24 mouse cellular contexts compared by ENCODE assay signal in genomic region chr7:118742278-118742677, GRCm38 (mm10). TPM values are rescaled to one million over a fixed set of nuclear protein-coding genes. Genes with fewer than 3 reads are reported as not detected.
DNase-seq lines count a peak whose midpoint lies in the region; ATAC-seq and TF ChIP-seq lines count a peak whose summit lies in the region.
"Had no signal": no experiment of that assay in that cellular context is flagged by ENCODE, and none has a peak within 500 bp of the region (broad histone marks: within the 10 kb centered on the region; RNA-seq: fewer than 3 reads in every experiment).

No protein-coding gene starts in this region.

- 0 out of 2 replicates have a peak, but pooled peaks have one; percentile 10 for TF ChIP-seq CTCF in bone marrow macrophage, adult 2 months (IDR thresholded peaks at IDR 0.05; ENCODE audit: low read depth, low read length)

- peaks cover 25% of the 10 kb centered on the region for H3K36me3 ChIP-seq in forebrain, embryonic 10.5 days (replicated peaks)
- H3K36me3 ChIP-seq in forebrain, embryonic 13.5 days (ENCODE audit: poor library complexity, severe bottlenecking), result peaks cover 37% of the 10 kb centered on the region
- H3K36me3 ChIP-seq in midbrain, embryonic 15.5 days (replicated peaks), result peaks cover 22% of the 10 kb centered on the region
- 0 out of 2 replicates have a peak, but pooled peaks cover 2% of the 10 kb centered on the region for H3K36me3 ChIP-seq in midbrain, embryonic 11.5 days (ENCODE audit: control insufficient read depth, insufficient read depth, low read length)
- H3K36me3 ChIP-seq in megakaryocyte, embryonic 14.5 days (replicated peaks; ENCODE audit: low read length), result peaks cover 40% of the 10 kb centered on the region

- H3K27me3 ChIP-seq in forebrain, embryonic 10.5 days (ENCODE audit: poor library complexity, severe bottlenecking), result no peaks in the 10 kb centered on the region
- H3K27me3 ChIP-seq in forebrain, embryonic 13.5 days, result no peaks in the 10 kb centered on the region
- H3K27me3 ChIP-seq in midbrain, embryonic 15.5 days (replicated peaks), result no peaks in the 10 kb centered on the region
- no peaks in the 10 kb centered on the region for H3K27me3 ChIP-seq in midbrain, embryonic 11.5 days (ENCODE audit: control insufficient read depth, insufficient read depth, low read length)
- H3K27me3 ChIP-seq in megakaryocyte, embryonic 14.5 days (replicated peaks), result no peaks in the 10 kb centered on the region
- H3K27me3 ChIP-seq: lung, embryonic 15.5 days; neural tube, embryonic 12.5 days; Patski had no signal

- no peak for ATAC-seq in forebrain, embryonic 13.5 days
- no peak for ATAC-seq in midbrain, embryonic 15.5 days (replicated peaks)
- ATAC-seq in midbrain, embryonic 11.5 days (ENCODE audit: low FRiP score), result no peak
- ATAC-seq: forebrain, embryonic 14.5 days; hindbrain, embryonic 16.5 days; Patski had no signal

- no peak overlapping the region for H3K27ac ChIP-seq in forebrain, embryonic 10.5 days
- H3K27ac ChIP-seq in forebrain, embryonic 13.5 days, result no peak overlapping the region
- no peak overlapping the region for H3K27ac ChIP-seq in midbrain, embryonic 15.5 days
- H3K27ac ChIP-seq in midbrain, embryonic 11.5 days (ENCODE audit: low read depth, low read length), result no peak overlapping the region
- H3K27ac ChIP-seq in bone marrow macrophage, adult 2 months (ENCODE audit: insufficient read depth, low read depth, low read length), result no peak overlapping the region
- H3K27ac ChIP-seq: heart, adult 2 months; kidney, postnatal 0 days; limb, embryonic 13.5 days; lung, embryonic 15.5 days; neural tube, embryonic 12.5 days had no signal

- H3K4me3 ChIP-seq in forebrain, embryonic 10.5 days, result peak overlapping the region; percentile 76; the same call in 1 of the 2 replicates
- H3K4me3 ChIP-seq in forebrain, embryonic 13.5 days, result no peak overlapping the region
- H3K4me3 ChIP-seq in midbrain, embryonic 15.5 days, result no peak overlapping the region
- H3K4me3 ChIP-seq in midbrain, embryonic 11.5 days (ENCODE audit: low read depth, low read length), result no peak overlapping the region
- peak overlapping the region; percentile 89 for H3K4me3 ChIP-seq in bone marrow macrophage, adult 2 months (ENCODE audit: insufficient read depth, low read length)
- H3K4me3 ChIP-seq in megakaryocyte, embryonic 14.5 days (replicated peaks), result peak overlapping the region; percentile 76
- H3K4me3 ChIP-seq: heart, adult 2 months; neural tube, embryonic 12.5 days had no signal

- H3K4me1 ChIP-seq in forebrain, embryonic 10.5 days, result peaks cover 18% of the 10 kb centered on the region
- peaks cover 13% of the 10 kb centered on the region for H3K4me1 ChIP-seq in forebrain, embryonic 13.5 days
- peaks cover 19% of the 10 kb centered on the region for H3K4me1 ChIP-seq in midbrain, embryonic 15.5 days
- H3K4me1 ChIP-seq in midbrain, embryonic 11.5 days (ENCODE audit: control insufficient read depth, insufficient read depth, low read length), result peaks cover 10% of the 10 kb centered on the region
- peaks cover 14% of the 10 kb centered on the region for H3K4me1 ChIP-seq in bone marrow macrophage, adult 2 months (ENCODE audit: control insufficient read depth, insufficient read depth, low read length)
- peaks cover 48% of the 10 kb centered on the region for H3K4me1 ChIP-seq in megakaryocyte, embryonic 14.5 days

- 87% methylated on average over 6 of the region's 6 CpGs for WGBS in forebrain, embryonic 10.5 days
- WGBS in forebrain, embryonic 13.5 days, result 82% methylated on average over 6 of the region's 6 CpGs
- WGBS in midbrain, embryonic 15.5 days, result 88% methylated on average over 6 of the region's 6 CpGs
- 90% methylated on average over 4 of the region's 6 CpGs for WGBS in midbrain, embryonic 11.5 days

- H3K9me3 ChIP-seq in forebrain, embryonic 10.5 days, result no peaks in the 10 kb centered on the region
- no peaks in the 10 kb centered on the region for H3K9me3 ChIP-seq in forebrain, embryonic 13.5 days (replicated peaks)
- H3K9me3 ChIP-seq in midbrain, embryonic 15.5 days, result no peaks in the 10 kb centered on the region
- H3K9me3 ChIP-seq in midbrain, embryonic 11.5 days (ENCODE audit: control insufficient read depth, low read length), result no peaks in the 10 kb centered on the region
- H3K9me3 ChIP-seq in megakaryocyte, embryonic 14.5 days, result no peaks in the 10 kb centered on the region
- H3K9me3 ChIP-seq: limb, embryonic 13.5 days; lung, embryonic 15.5 days; neural tube, embryonic 12.5 days had no signal

- H3K9ac ChIP-seq in forebrain, embryonic 13.5 days, result no peak overlapping the region
- no peak overlapping the region for H3K9ac ChIP-seq in midbrain, embryonic 15.5 days
- H3K9ac ChIP-seq in midbrain, embryonic 11.5 days (ENCODE audit: low read length), result no peak overlapping the region
- H3K9ac ChIP-seq: limb, embryonic 13.5 days; lung, embryonic 15.5 days; neural tube, embryonic 12.5 days had no signal

- H3K4me2 ChIP-seq in forebrain, embryonic 13.5 days, result no peak overlapping the region; the same call in 1 of the 2 replicates
- peak overlapping the region; percentile 11; the same call in 1 of the 2 replicates for H3K4me2 ChIP-seq in midbrain, embryonic 15.5 days
- no peak overlapping the region for H3K4me2 ChIP-seq in midbrain, embryonic 11.5 days

- DNase-seq in forebrain, embryonic 10.5 days (ENCODE audit: extremely low spot score, low spot score), result no peak
- no peak for DNase-seq in midbrain, embryonic 11.5 days (ENCODE audit: low spot score, missing footprints)
- DNase-seq in urinary bladder, postnatal 25 days (ENCODE audit: low spot score), result no peak
- DNase-seq in right cerebral cortex, adult 2 months (ENCODE audit: low spot score in 2 of 2), result no peak
- DNase-seq: adrenal gland, postnatal 36 days; cerebellum, adult 8-10 months; gastrocnemius, postnatal 14 days; heart, adult 2 months; heart, postnatal 36 days; kidney, adult 18-20 months; lung, postnatal 4 days; right cerebral cortex, adult 18-20 months; thymus, adult 18-20 months had no signal

- TF ChIP-seq POLR2A in bone marrow macrophage, adult 2 months (IDR thresholded peaks at IDR 0.05; ENCODE audit: borderline replicate concordance, low read depth, low read length), result no peak

RNA-seq across cellular contexts. Expression of gene Vps35l, which starts 2.3 kb away (rescaled TPM):
- polyA plus RNA-seq in forebrain, embryonic 10.5 days (2016; fragmentation: Nextera tagmentation; extraction: Ambion mirVana), result 63.1 and 67.2 TPM in 2 replicates
- 78.8 and 84.2 TPM in 2 replicates for polyA plus RNA-seq in forebrain, embryonic 13.5 days (2015; fragmentation: Nextera tagmentation; extraction: Ambion mirVana)
- polyA plus RNA-seq in midbrain, embryonic 15.5 days (2015; fragmentation: Nextera tagmentation; extraction: Ambion mirVana), result 102 and 105 TPM in 2 replicates
- polyA plus RNA-seq in midbrain, embryonic 11.5 days (2014; fragmentation: Nextera tagmentation; extraction: Ambion mirVana), result 74.2 and 82.8 TPM in 2 replicates
- polyA plus RNA-seq in bone marrow macrophage, adult 2 months (2012; ENCODE audit: insufficient read depth, insufficient read length, missing spikeins), result 93.5 and 120 TPM in 2 replicates
- 11.1 and 13.2 TPM in 2 replicates for polyA plus RNA-seq in megakaryocyte, embryonic 14.5 days (2012; ENCODE audit: insufficient read depth, low replicate concordance)

RNA-seq across cellular contexts. Expression of gene Ccp110, which starts 29.9 kb away (rescaled TPM):
- 44.2 and 45.9 TPM in 2 replicates for polyA plus RNA-seq in forebrain, embryonic 10.5 days (2016; fragmentation: Nextera tagmentation; extraction: Ambion mirVana)
- polyA plus RNA-seq in forebrain, embryonic 13.5 days (2015; fragmentation: Nextera tagmentation; extraction: Ambion mirVana), result 33.0 and 42.9 TPM in 2 replicates
- polyA plus RNA-seq in midbrain, embryonic 15.5 days (2015; fragmentation: Nextera tagmentation; extraction: Ambion mirVana), result 29.2 and 30.1 TPM in 2 replicates
- 24.0 and 25.7 TPM in 2 replicates for polyA plus RNA-seq in midbrain, embryonic 11.5 days (2014; fragmentation: Nextera tagmentation; extraction: Ambion mirVana)
- 6.1 and 7.0 TPM in 2 replicates for polyA plus RNA-seq in bone marrow macrophage, adult 2 months (2012; ENCODE audit: insufficient read depth, insufficient read length, missing spikeins)
- 0.40 TPM in 1 of 2 replicates, not detected in the other for polyA plus RNA-seq in megakaryocyte, embryonic 14.5 days (2012; ENCODE audit: insufficient read depth, low replicate concordance)

RNA-seq across cellular contexts. Expression of gene Gde1, which starts 36.7 kb away (rescaled TPM):
- 76.1 and 82.2 TPM in 2 replicates for polyA plus RNA-seq in forebrain, embryonic 10.5 days (2016; fragmentation: Nextera tagmentation; extraction: Ambion mirVana)
- polyA plus RNA-seq in forebrain, embryonic 13.5 days (2015; fragmentation: Nextera tagmentation; extraction: Ambion mirVana), result 126 and 131 TPM in 2 replicates
- 186 and 194 TPM in 2 replicates for polyA plus RNA-seq in midbrain, embryonic 15.5 days (2015; fragmentation: Nextera tagmentation; extraction: Ambion mirVana)
- polyA plus RNA-seq in midbrain, embryonic 11.5 days (2014; fragmentation: Nextera tagmentation; extraction: Ambion mirVana), result 99.7 and 104 TPM in 2 replicates
- 33.9 and 37.4 TPM in 2 replicates for polyA plus RNA-seq in bone marrow macrophage, adult 2 months (2012; ENCODE audit: insufficient read depth, insufficient read length, missing spikeins)
- polyA plus RNA-seq in megakaryocyte, embryonic 14.5 days (2012; ENCODE audit: insufficient read depth, low replicate concordance), result 42.4 and 134 TPM in 2 replicates

Comparison
In these comparisons a context has a peak if more than half of its experiments do, and no peak if none do; other contexts are left out.
1. H3K4me3 ChIP-seq: peak in forebrain, embryonic 10.5 days (single experiment), bone marrow macrophage, adult 2 months (single experiment) and megakaryocyte, embryonic 14.5 days (single experiment); none in forebrain, embryonic 13.5 days (single experiment), midbrain, embryonic 15.5 days (single experiment) and midbrain, embryonic 11.5 days (single experiment).